Mouse (Mus musculus) kidney, postnatal 0 days (tissue): ENCODE data around the gene Tmem201. TPM values are rescaled to one million over a fixed set of nuclear protein-coding genes. Genes with fewer than 3 reads are reported as not detected.

Experiments used
- ATAC-seq: fragments of 200-750 bp; cut with Nextera tagmentation; replicated peaks from 2 replicates; pipeline ENCODE4 v1.8.0; 2017; ENCODE audit warnings: low read depth, moderate number of reproducible peaks, moderate TSS enrichment, moderate library complexity; ENCODE audit not compliant: low FRiP score
- DNase-seq: peaks from one replicate; pipeline ENCODE4 v3.0.0-alpha.2; 2016; ENCODE audit warnings: low spot score
- H3K27ac ChIP-seq: fragments of 300-500 bp; sonication (generic); 2 replicates; pipeline ENCODE4 v1.5.1; 2014; ENCODE audit warnings: mild to moderate bottlenecking
- H3K27me3 ChIP-seq: fragments of 300-500 bp; sonication (generic); 2 replicates; pipeline ENCODE4 v1.6.1; 2014; ENCODE audit warnings: low read length, mixed read lengths; ENCODE audit not compliant: insufficient read depth
- H3K36me3 ChIP-seq: fragments of 300-500 bp; sonication (generic); 2 replicates; pipeline ENCODE4 v1.6.1; 2014; ENCODE audit warnings: low read length, mixed read lengths; ENCODE audit not compliant: insufficient read depth
- H3K4me1 ChIP-seq: fragments of 300-500 bp; sonication (generic); replicated peaks from 2 replicates; pipeline ENCODE4 v1.6.1; 2014; ENCODE audit warnings: antibody characterized with exemption, low read length, mixed read lengths; ENCODE audit not compliant: insufficient read depth
- H3K4me2 ChIP-seq: fragments of 300-500 bp; sonication (generic); 2 replicates; pipeline ENCODE4 v1.6.1; 2014; ENCODE audit warnings: mild to moderate bottlenecking, low read length, moderate library complexity, mixed read lengths
- H3K4me3 ChIP-seq: fragments of 300-500 bp; sonication (generic); replicated peaks from 2 replicates; pipeline ENCODE4 v1.5.1; 2014; ENCODE audit warnings: low read depth, low read length
- H3K9ac ChIP-seq: fragments of 300-500 bp; sonication (generic); 2 replicates; pipeline ENCODE4 v1.6.1; 2014; ENCODE audit warnings: low read depth, low read length
- H3K9me3 ChIP-seq: fragments of 300-500 bp; sonication (generic); replicated peaks from 2 replicates; pipeline ENCODE4 v1.6.1; 2016; ENCODE audit warnings: low read length, inconsistent platforms, mixed read lengths
- CTCF ChIP-seq: IDR thresholded peaks from 2 replicates; pipeline ENCODE4 v1.5.1; 2016; ENCODE audit warnings: antibody characterized with exemption, low read depth, mild to moderate bottlenecking, moderate library complexity
- WGBS: fragments of 180-500 bp; shearing (Covaris S2); extraction: QIAGEN DNeasy Blood & Tissue Kit; methylation state at CpG from one replicate; pipeline ENCODE4 v1.1.7; 2014; 5-methylcytosine and 5-hydroxymethylcytosine counted together
- polyA plus RNA-seq: library from polyadenylated mRNA; unstranded; fragments of >200 nt; fragmentation: Nextera tagmentation; extraction: Ambion mirVana; gene quantifications from 2 replicates; pipeline ENCODE4 v1.2.1, GENCODE M21; 2015

Gene Tmem201
- polyA plus RNA-seq, 1 experiment from 2014 or later: 22.3 TPM

DNA sequence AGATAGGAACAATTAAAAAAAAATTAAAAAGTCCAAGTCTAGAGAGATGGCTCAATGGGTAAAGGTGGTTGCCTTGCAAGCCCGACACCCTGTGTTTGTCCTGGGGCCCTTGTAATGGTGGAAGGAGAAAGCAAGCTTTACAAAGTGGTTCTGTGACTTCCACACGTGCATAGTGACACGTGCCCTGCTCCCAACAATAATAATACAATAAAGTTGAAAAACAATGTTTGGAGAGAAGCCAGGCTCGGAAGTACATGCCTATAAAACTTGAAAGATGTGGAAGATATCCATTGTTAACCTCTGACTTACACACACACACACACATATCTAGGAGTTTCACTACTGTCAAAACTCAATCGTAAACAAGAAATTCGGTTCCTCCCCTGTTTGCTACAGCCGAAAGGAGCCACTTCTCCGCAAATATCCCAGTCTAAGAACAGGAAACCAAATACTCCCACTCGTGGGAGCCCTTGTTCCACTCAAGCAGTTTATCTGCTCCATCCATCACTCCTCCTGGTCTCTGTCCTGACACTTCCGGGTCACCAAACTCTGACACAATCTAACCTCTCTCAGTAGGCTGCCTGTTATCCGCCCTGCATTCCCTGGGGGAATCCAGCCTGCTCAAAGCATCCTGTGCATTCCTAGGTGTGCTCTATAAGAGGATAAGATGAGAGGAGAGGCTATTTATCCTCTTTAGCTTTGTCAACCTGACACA is 58.6 kb downstream of the Tmem201 start:
- Histone ChIP-seq H3K9me3 (no peaks in the 10 kb centered on the region), H3K36me3 (no peaks in the 10 kb centered on the region), H3K9ac (no peak overlapping the region), H3K4me1 (0 out of 2 replicates have a peak, but pooled peaks cover 6% of the 10 kb centered on the region), H3K4me3 (no peak overlapping the region), H3K27me3 (peaks cover 5% of the 10 kb centered on the region; the same call in 1 of the 2 replicates), H3K27ac (0 out of 2 replicates have a peak overlapping the region, but pooled peaks have one; percentile 5), H3K4me2 (no peak overlapping the region)
- WGBS: 11% methylated on average over 11 of the region's 11 CpGs
- DNase-seq (peak; percentile 73), ATAC-seq (0 out of 2 replicates have a peak, but pooled peaks have one; percentile 16)
- no peak for TF ChIP-seq CTCF

DNA sequence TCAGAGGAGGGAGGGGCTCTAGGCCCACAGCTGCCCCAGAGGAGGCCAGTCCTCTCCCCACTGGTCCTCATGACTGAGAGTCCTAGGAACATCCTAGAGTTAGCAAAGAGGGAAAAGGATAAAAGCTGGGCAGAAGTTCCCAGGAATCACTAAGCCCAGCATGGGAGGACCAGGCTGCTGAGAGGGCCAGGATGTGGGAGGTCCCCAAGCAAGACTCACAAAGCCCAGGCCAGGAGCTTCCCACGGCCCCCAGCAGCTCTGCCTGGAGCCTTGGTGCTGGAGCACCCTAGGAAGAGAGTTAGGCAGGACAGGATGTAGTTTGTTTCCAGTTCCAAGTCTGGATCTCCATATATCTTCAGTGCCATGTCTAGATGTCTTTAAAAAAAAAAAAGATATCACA is 59.8 kb downstream of the Tmem201 start:
- H3K4me1 ChIP-seq: 0 out of 2 replicates have a peak, but pooled peaks cover 6% of the 10 kb centered on the region
- 37% methylated on average over 1 of the region's 1 CpGs for WGBS
- no peak overlapping the region for H3K9ac ChIP-seq
- ATAC-seq (no peak), DNase-seq (no peak)
- no peak overlapping the region for H3K27ac ChIP-seq
- peaks cover 8% of the 10 kb centered on the region; the same call in 1 of the 2 replicates for H3K27me3 ChIP-seq
- no peaks in the 10 kb centered on the region for H3K36me3 ChIP-seq
- no peak for TF ChIP-seq CTCF
- no peak overlapping the region for H3K4me3 ChIP-seq
- H3K4me2 ChIP-seq: no peak overlapping the region
- no peaks in the 10 kb centered on the region for H3K9me3 ChIP-seq

DNA sequence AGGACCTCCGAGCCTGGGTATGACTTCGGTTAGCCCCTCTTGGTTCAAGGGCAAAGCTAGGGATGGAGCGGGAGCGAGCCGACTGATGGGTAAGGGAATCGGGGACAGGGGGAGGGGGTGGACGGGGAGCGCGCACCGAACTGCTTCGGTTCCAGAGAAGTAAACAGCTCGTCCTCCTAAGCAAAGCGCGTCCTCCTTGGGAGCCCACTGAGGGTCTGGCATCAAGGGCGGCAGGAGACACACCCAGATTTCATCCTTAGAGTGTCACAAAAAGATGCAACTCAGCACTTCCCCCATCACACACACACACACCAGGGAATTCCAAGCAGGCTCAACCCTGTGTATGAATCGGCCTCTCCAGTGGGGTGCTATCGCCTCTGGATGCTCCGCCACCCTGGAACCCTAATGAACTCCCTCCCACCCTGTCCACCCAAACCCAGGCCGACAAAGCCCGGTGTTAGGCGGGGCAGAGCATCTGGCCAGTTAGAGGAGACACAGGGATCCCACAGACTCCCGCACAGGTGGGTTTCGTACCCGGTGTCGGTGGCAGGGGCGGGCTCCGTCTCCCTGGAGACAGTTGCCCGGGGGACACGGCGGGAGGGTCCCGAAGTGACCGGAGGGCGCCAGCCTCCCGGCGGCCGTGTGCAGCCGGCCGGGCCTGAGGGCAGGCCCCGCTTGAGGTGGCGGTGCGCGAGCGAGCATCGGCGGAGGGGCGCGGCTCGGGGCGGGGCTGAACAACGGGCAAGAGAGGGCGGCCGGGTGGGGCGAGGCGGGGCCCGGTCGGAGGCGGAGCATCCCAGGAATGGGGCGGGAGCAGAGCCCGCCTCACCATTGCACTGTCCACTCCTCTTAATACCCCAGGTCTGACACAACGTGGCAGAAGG is 62.2 kb downstream of the Tmem201 start:
- Histone ChIP-seq H3K4me3 (peak overlapping the region; percentile 48), H3K27ac (no peak overlapping the region), H3K9me3 (no peaks in the 10 kb centered on the region), H3K36me3 (no peaks in the 10 kb centered on the region), H3K4me2 (peak overlapping the region; percentile 79), H3K27me3 (peaks cover 8% of the 10 kb centered on the region; the same call in 1 of the 2 replicates), H3K9ac (peak overlapping the region; percentile 57), H3K4me1 (0 out of 2 replicates have a peak, but pooled peaks cover 6% of the 10 kb centered on the region)
- 1% methylated on average over 60 of the region's 60 CpGs for WGBS
- no peak for TF ChIP-seq CTCF
- DNase-seq (peak; percentile 83), ATAC-seq (peak; percentile 86)

DNA sequence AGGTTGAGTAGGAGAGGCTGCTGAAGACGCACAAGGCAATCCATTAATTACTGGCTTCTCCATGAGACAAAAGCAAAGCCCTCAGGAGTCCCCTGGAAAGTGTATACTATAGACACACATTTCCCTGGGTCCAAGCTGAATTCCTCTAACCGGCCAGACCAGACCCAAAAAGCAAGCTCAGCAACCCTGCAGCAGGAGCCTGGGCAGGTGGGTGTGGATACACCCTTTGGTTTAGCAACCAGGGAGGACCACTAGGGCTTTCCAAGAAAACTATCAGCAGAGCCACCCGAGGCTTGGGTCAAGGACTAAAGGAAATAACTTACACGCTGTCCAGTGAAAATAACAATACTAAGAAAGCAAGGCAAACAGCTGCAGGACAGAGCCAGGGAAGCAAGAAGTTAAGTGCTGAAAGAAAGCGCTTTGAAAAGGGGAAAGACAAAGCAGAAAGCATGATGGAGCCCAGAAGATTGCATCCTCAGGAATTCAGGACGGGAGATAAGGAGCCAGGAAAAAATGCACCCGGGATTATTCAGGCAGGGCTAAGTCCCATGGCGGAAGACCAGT is 62.9 kb downstream of the Tmem201 start:
- H3K27ac ChIP-seq: no peak overlapping the region
- WGBS: 11% methylated on average over 8 of the region's 8 CpGs
- no peak overlapping the region for H3K9ac ChIP-seq
- DNase-seq (no peak), ATAC-seq (no peak)
- TF ChIP-seq CTCF: no peak
- peak overlapping the region; percentile 79 for H3K4me2 ChIP-seq
- H3K36me3 ChIP-seq: no peaks in the 10 kb centered on the region
- peaks cover 8% of the 10 kb centered on the region; the same call in 1 of the 2 replicates for H3K27me3 ChIP-seq
- H3K9me3 ChIP-seq: no peaks in the 10 kb centered on the region
- 0 out of 2 replicates have a peak, but pooled peaks cover 6% of the 10 kb centered on the region for H3K4me1 ChIP-seq
- peak overlapping the region; percentile 48 for H3K4me3 ChIP-seq

DNA sequence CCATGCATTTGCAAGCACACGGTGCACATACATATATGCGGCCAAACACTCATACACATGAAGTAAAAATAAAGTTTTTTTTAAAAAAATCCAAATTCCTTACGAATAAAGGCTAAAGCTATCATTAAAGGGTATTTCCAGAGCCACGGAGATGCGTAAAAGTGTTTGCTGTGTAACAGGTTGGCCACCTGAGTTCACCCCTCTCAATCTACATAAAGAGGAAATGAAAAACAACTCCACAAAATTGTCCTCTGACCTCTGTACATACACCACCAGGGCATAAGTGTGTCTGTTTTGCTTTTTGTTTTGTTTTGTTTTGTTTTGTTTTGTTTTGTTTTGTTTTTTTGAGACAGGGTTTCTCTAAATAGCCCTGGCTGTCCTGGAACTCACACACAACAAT is 65.1 kb downstream of the Tmem201 start:
- 0 out of 2 replicates have a peak, but pooled peaks cover 3% of the 10 kb centered on the region for H3K4me1 ChIP-seq
- no peak for ATAC-seq
- no peak overlapping the region for H3K9ac ChIP-seq
- no peak overlapping the region for H3K4me3 ChIP-seq
- H3K9me3 ChIP-seq: no peaks in the 10 kb centered on the region
- no peak for DNase-seq
- no peak for TF ChIP-seq CTCF
- peaks cover 8% of the 10 kb centered on the region; the same call in 1 of the 2 replicates for H3K27me3 ChIP-seq
- H3K36me3 ChIP-seq: no peaks in the 10 kb centered on the region
- no peak overlapping the region for H3K27ac ChIP-seq
- H3K4me2 ChIP-seq: no peak overlapping the region
- WGBS: 92% methylated on average over 5 of the region's 5 CpGs

DNA sequence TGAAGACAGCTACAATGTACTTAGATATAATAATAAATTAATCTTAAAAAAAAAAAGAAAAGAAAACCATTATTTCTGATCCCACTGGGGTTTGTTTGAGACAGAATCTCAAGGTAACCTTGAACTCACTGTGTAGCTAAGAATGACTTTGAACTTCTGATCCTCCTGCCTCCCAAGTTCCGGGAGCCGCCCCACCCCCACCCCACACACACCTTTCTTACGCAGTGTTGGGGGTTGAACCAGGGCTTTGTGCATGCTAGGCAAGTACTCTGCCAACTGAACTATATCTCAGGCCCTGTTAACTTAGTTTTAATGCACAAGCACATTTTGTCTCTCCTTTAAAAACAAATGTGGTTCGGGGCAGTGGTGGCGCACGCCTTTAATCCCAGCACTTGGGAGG is 66.7 kb downstream of the Tmem201 start:
- H3K36me3 ChIP-seq: no peaks in the 10 kb centered on the region
- WGBS: 95% methylated on average over 6 of the region's 6 CpGs
- ATAC-seq: no peak

More for the DNA sequence above, 66.7 kb downstream of the Tmem201 start:
- Histone ChIP-seq H3K9me3 (no peaks in the 10 kb centered on the region), H3K9ac (no peak overlapping the region), H3K4me3 (no peak overlapping the region), H3K4me2 (no peak overlapping the region), H3K27ac (no peak overlapping the region), H3K4me1 (0 out of 2 replicates have a peak, but pooled peaks cover under 1% of the 10 kb centered on the region), H3K27me3 (peaks cover 8% of the 10 kb centered on the region; the same call in 1 of the 2 replicates)
- DNase-seq: no peak
- TF ChIP-seq CTCF: no peak
